Mouse (Mus musculus): ENCODE results near the gene Ddx17.

The Ddx17 gene

DNA sequence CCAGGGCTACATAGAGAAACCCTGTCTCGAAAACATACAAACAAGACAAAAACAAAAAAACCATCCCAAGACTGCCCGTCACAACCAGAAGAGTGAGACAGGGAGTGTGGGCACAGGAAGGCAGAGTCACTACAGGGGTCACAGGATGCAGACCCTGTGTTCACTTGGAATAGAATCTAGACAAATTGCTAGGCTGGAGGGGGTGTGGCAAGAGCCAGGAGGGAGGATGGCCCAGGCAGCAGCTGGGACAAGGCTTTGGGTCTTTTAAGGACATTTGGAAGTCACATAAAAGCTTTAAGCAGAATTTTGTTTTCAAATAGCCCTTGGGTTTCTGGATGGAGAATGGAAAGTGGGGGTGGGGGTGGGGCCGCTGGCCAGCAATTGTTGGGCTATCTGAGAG, 28.0 kb downstream of the Ddx17 start:
- DNase-seq (ENCODE audit: low read depth): no peak

DNA sequence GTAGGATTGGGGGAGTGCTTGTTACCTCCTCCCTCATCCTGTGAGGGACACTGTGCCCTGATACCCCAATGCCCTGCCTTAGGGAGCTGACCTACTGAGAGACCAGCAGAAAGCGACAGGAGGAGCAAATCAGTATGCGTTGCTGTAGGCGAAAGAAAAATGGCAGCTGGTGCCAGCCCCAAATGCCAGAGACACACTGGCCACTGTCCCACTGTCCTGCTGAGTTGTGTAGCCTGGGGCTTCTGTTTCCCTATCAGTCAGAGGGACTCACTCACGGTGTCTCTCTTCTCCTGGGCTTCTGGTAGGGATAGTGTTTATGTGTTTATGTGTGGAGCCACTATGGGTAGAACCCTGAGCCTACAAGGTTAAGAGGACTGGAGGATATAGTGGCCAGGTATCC, 28.8 kb downstream of the Ddx17 start:
- no peak for DNase-seq (ENCODE audit: low read depth)

DNA sequence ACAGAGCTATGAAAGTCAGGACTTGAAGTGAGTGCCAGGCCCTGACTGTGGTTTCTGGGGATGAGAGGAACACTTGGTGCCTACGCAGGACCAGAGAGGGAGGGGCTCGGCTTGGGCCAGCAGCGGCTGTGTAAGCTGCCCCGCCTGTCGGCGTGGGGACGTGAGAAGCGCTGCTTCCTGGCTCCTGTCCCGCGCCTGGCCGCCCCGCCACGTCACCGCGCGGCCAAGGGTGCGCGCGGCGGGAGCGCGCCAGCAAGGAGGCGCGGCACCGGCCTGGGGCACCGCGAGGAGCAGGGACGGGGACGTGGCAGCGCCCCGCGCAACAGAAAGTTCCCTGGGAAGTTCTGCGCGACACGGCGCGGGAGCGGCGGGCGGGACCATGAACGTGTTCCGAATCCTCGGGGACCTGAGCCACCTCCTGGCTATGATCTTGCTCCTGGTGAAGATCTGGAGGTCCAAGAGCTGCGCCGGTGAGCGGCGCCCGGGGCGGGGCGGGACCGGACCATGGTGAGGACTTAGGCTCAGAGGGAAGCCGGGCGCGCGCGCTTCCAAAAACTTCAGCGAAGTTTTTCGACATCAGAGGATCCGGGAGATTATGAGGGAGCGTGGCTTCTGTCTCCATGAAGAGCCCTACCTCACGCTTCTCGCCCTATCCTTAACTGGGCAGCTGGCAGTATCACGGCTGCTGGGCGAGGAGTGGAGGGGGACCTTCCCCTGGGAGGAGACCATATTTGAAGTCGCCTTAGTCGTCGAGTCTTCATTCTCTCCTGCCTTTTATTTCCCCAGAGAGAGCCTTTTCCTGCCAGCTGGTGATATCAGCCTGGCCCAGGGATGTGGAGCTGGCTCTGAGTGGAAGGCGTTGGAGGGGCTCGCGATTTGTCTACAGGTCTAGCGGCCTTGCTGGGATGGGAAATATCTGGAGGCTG, 30.1 kb downstream of the Ddx17 start, which contains the start of gene Kdelr3:
Gene Kdelr3, plus strand, starts transcription at position 241 of the 926 bp plus-strand sequence.
- DNase-seq (ENCODE audit: low read depth): peak; percentile 34

DNA sequence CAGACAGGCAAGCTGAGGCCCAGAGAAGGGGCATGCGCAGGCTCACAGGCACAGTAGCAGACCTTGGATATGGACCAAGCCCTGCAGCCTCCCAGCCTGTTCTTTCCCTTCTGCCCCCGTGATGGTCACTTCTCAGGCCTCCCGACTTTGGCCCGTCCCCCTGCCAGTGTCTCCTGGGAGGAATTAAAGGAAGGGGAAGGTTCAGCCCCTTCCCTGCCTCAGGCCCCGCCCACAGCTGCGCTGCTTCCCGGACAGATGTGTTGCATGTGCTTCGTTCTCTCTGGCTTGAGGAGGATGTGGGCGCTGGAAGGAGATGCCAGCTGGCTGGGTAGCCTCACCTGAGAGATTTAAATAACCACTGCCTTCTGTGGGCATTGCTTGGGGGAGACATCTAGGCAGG, 32.6 kb downstream of the Ddx17 start:
- DNase-seq (ENCODE audit: low read depth): no peak

DNA sequence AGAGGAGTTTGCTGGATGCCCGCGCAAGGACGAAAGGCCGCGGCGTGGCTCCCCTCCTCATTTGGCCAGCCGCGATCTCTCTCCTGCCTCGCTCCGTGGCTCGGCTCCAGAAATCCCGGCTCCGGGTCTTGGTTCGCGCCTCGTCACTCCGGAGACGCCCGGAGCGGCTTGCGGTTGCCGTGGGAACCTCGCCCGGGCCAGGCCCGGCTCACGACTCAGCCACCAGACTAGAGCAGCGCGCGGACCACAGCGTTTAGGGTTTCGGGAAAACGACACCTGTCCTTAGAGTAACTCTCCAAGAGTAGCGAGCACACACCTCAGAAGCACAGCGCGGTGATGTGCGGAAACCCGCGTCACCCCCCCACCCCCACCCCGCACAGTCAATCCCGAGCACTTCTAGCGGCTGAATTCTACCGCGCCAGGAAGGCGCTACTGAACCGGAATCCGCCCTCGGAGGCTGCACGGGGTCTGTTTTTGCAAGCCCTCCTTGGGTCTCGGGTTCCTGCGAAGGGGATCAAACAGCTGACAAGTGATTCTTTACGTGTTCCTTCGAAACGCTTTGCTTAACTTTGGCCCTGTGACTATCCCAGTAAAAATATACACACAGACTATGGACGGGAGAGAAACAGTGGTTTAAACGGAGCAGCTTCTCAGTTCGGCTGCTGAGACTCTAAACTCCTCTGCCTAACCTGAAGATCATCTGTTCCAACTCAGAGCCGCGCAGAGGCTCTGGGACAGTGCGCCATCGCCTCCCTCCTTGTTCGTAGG, 34.8 kb downstream of the Ddx17 start:
- DNase-seq (ENCODE audit: low read depth): peak; percentile 23

DNA sequence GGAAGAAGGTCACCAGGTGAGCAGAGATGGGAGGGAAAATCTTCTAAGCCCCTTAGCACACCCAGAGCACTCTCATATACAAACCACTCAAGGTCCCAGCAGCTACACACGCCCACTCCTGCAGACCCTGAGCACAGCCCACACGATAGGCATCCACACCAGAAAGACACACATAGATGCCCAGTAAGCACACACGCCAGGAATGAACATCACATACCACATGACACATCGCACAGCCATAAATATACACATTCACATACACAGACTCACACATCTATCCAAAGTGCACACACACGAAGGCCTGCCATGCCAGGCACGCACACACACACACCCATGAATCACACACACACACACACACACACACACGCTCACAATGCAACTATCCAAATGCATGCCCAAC, 36.1 kb downstream of the Ddx17 start:
- no peak for DNase-seq (ENCODE audit: low read depth)

DNA sequence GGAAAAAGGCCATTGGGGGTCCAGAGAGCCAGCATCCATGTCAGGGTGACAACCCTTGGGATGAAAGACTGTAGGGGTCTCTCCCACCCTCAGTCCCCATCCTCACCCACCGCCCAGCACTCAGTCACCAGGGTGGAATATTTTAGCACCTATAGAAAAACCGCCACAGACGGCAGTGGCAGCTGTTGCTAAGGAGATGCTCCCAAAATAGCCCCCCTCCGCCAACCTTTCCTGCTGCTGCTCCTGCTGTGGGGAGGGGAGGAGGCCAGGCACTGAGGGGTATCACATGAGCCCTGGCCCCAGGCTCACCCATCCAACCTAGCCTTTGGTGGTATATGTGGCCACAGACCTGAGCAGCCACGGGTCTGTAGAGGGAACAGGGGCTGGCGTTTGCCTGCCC, 36.5 kb downstream of the Ddx17 start:
- DNase-seq (ENCODE audit: low read depth): no peak

DNA sequence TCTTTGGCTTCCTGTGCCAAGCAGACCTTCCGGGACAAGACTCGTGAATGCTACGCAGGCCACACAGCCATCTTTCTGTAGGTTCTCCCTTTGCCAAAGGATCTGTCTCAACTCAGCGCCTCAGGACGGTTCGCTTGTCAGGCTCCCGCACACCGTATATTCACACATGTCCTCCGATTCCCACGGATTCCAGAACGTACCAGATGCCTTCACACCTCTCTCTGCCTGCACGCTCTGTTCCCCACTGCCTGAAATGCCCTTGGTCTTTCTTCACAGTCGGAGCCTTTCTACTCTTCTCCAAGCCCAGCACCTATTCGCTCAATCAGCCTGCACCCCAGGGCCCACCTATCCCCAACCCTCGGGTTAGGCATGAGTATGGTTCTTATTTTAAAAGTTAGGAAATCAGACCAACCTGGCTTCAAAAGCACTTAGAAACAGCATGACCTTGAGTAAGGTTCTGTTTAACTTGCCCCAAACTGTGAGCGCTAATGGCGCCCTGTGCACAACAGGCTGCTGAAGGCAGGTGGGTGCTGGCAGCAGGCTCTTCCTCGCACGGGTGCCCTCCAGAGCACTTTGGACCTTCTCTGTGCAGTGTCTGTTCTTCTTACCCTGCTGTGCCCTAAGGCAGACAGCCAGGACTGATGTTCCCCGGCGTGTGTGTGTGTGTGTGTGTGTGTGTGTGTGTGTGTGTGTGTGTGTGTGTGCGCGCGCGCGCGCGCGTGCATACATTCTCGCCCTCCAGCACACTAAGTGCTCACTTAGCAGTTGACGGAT, 39.3 kb downstream of the Ddx17 start:
- no peak for DNase-seq (ENCODE audit: low read depth)

DNA sequence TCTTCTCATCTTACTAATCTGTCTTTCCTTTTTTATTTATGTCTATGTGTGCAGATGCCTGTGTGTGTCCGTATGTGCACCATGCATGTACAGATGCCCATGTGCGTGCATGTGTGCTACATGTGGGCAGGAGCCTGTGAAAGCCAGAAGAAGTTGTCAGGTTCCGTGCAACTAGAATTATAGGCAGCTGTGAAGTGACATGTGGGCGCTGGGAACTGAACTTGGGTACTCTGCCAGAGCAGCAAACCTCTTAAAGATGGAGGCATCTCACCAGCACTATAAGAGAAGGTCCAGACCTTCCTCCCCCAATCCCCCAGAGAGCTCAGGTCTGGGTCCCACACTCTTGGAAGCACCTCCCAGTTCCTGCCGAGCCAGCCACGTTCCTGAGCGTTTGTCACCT, 40.1 kb downstream of the Ddx17 start:
- DNase-seq (ENCODE audit: low read depth): no peak

DNA sequence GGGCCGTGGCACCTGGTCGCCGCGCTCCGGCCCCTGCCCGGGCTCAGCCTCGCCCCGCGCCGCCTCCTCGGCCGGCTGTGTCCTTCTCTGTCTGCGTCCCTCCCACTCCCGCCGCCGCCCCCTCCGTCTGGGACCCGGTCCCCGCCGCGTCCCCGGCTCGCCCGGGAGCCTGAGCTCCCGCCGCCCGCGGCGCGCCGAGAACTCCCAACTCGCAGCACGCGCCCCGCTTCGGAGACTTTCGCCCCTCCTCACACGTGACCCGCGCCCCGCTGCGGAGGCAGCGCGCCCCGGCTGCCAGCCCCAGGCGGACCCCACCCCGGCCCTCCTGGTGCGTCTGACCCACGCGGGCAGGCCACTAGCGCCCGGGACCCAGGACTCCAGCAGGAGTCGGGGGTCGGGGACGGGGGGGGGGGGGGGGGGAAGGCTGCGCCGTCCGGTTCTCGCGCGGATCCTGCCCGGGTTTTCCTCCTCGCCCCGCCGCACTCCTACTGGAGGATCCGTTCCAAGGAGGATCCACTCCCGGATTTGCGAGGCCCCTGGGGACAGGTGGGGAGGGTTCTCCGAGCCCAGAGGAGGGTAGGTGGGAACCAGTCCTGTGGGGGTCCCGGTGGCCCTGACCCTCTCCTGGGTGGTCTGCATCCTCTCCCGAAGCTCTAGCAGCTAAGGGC, 40.8 kb downstream of the Ddx17 start:
- DNase-seq (ENCODE audit: low read depth): no peak

DNA sequence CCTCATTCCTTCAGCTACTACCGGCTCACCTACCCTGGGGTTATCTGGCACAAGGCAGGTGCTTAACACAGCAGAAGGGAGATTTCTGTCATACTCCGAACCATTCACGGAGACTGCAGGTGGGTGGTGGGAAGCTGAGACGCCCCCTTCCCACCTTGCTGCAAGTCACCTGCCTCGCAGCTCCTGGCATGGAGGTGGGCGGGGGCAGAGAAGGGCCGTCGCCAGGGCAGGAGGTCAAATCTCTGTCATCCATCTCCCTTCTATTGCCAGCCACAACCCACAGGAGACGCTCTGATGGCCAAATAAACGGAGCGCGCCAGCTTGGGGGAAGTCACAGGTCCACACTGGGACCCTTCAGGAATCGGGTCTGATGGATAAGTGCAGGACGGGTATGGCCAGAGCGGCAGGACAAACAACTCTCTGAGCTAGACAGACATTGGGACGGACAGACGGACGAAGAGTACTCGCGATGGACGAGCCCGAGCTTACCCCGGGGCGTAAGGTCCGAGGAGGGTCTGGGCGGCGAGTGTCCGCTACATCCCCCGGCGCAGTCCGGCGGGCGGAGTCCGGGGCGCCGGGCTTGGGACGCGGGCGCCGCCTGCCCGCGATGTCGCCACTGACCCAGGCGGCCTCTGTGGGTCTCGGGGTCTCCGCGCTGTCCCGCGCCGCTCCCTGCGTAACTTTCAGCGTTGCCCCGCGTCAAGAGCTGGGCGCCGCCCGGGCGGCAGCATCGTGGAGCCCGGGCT, 41.7 kb downstream of the Ddx17 start, which contains the start of gene Kcnj4:
Gene Kcnj4, minus strand, starts transcription at position 535 of the 746 bp plus-strand sequence.
- DNase-seq (ENCODE audit: low read depth): no peak

DNA sequence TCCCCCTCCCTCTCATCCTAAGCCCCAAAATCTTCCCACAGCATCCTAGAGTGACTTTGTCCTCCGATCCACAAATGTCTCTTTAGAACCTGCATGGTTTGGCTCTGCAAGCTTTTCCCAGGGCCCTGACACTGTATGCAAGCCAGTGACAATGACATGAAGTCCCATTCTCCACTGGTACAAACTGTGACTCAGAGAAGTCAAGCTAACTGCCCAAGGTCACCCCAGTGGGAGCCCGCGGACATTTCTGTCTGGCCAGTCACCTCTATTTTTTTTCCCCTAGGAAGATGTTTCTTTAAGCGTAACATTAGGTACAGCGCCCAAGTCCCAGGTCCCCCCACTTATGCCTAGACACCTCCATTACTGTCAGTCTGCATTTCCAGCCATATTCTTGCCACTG, 43.1 kb downstream of the Ddx17 start:
- DNase-seq (ENCODE audit: low read depth): no peak

DNA sequence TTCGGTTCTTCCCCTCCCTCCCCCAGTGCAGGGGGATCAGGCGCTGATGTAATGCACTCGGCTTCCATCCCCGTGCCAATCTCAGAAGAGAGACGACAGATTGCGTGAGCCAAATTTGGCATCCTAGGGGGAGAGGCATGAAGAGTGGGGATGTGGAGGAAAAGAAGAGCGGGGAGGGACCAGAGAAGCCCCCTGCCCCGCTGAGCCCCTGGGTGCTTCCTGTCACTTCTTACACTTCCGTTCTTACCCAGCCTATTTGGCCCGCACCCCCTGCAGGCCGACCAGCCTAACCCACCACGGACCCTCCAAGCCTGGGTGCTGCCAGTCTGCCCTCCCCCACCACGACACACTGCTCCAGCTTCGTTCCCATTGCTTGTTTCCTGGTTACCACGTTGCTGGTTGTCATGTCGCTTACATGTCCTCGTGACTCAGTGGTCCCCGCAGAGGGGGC, 43.6 kb downstream of the Ddx17 start:
- DNase-seq (ENCODE audit: low read depth): no peak

DNA sequence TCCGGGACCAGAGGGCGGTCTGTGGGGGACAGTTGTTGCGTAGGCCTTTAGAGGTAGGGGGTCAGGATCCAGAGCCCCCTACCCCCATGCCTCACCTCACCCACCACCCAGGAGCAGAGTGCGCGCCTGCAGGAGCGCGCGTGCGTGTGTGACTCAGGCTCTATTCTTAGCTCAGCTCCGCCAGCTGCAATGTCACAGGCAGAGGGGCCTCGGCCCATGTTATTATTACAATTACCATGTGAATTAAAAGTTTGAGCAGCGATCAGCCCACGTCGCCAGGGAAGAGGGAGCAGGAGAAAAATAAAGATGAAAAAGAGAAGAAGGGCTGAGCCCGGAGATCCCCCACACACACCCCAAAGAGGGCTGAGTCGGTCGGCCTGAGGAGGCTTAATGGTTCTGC, 46.4 kb downstream of the Ddx17 start:
- no peak for DNase-seq (ENCODE audit: low read depth)

DNA sequence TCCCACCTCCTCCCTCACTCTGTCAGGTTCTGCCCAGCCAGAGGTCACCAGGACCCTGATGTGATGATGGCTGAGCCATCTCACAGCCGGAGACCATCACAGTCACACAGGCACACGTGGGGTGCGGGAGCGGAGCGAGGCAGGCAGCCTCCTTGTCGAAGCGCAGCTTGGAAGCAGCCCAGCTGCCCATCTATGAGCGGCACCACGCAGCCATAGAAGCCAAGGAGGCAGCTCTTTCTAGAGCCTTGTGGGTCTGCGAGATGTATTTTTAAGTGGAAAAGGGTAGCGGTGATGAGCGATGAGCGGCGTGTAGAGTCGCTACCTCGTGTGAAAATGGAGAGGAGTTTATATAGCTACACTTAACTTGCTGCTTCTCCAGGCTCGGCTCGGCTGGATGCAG, 53.0 kb downstream of the Ddx17 start:
- no peak for DNase-seq (ENCODE audit: low read depth)

DNA sequence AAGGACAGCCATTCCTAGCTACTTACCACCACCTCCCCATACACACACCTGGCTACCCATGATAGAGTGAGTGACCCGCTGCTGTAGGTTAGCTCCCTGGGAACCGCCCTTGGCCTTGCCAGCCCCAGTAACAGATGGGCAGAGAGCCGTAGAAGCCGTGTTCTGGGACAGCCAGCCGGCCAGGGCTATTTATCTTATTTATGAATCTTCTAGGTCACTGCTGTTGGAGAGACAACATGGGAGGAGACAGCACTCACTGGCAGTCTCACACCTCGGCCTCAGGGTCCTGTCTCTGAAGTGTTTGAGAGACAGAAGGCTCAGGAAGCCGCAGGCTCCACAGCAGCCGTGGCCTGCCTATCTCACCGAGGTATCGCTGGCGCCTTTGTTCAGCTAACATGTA, 57.1 kb downstream of the Ddx17 start:
- DNase-seq (ENCODE audit: low read depth): no peak

DNA sequence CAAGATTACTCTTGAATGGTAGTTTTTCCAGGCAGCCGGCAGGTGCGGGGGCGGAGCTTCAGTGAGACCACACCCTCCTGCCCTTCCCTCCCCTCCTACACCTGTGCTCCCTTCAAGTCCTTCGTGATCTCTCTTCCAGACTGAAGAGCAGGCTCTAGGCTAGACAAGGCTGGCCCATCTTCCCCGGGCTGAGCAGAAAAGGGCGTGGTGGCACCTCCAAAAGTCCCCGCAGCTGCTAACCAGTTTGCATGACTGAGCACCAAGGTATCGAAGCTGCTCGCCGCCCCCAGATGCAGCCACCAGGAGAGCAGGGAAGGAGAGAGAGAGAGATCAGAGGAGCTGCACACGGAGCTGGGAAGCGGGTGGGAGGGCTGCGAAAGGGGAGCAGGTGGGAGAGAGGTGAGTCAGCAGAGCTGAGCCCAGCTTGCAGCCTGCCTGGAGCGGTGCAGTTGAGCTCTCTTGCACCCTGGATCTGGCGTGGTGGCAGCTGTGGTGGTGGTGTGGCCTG, 65.3 kb downstream of the Ddx17 start:
- no peak for DNase-seq (ENCODE audit: low read depth)
